Mouse (Mus musculus) C2C12 (cell line): ENCODE data around the gene Armcx5. TPM values are rescaled to one million over a fixed set of nuclear protein-coding genes. Genes with fewer than 3 reads are reported as not detected.

Source experiments
- H3K27me3 ChIP-seq: one replicate; pipeline ENCODE4 v1.6.1; 2011; ENCODE audit not compliant: control insufficient read depth, insufficient read depth, insufficient read length
- H3K36me3 ChIP-seq: one replicate; pipeline ENCODE4 v1.6.1; 2011; ENCODE audit not compliant: control insufficient read depth, insufficient read depth
- H3K4me3 ChIP-seq: one replicate; pipeline ENCODE4 v1.5.1; 2011; ENCODE audit warnings: mild to moderate bottlenecking, control low read depth; ENCODE audit not compliant: poor library complexity, insufficient read depth, severe bottlenecking
- H3K79me2 ChIP-seq: one replicate; pipeline ENCODE4 v1.6.1; 2011; ENCODE audit not compliant: control insufficient read depth, insufficient read depth
- H3K79me3 ChIP-seq: one replicate; pipeline ENCODE4 v1.6.1; 2011; ENCODE audit warnings: low read depth, control low read depth
- H3ac ChIP-seq: one replicate; pipeline ENCODE3; 2011; ENCODE audit warnings: low read depth; ENCODE audit not compliant: control insufficient read depth, insufficient read length
- CEBPB ChIP-seq: IDR thresholded peaks from one replicate; pipeline ENCODE4 v1.6.1; 2011; ENCODE audit warnings: low read depth, mild to moderate bottlenecking, control low read depth, moderate library complexity
- CTCF ChIP-seq: IDR thresholded peaks from one replicate; pipeline ENCODE4 v1.5.1; 2011; ENCODE audit not compliant: control insufficient read depth, insufficient read depth, insufficient read length
- FOSL1 ChIP-seq: IDR thresholded peaks from one replicate; pipeline ENCODE4 v1.8.0; 2011; ENCODE audit warnings: mild to moderate bottlenecking, low read length; ENCODE audit not compliant: poor library complexity, insufficient read depth, severe bottlenecking
- MAX ChIP-seq: IDR thresholded peaks from one replicate; pipeline ENCODE4 v1.6.1; 2011; ENCODE audit warnings: mild to moderate bottlenecking, control low read depth
- MYOD1 ChIP-seq: IDR thresholded peaks from one replicate; pipeline ENCODE4 v1.6.1; 2011; ENCODE audit warnings: low read depth; ENCODE audit not compliant: control insufficient read depth, insufficient read length
- MYOG ChIP-seq: IDR thresholded peaks from one replicate; pipeline ENCODE4 v1.6.1; 2011; ENCODE audit not compliant: control insufficient read depth, insufficient read length; ENCODE audit errors: extremely low read depth
- USF1 ChIP-seq: IDR thresholded peaks from one replicate; pipeline ENCODE4 v1.6.1; 2011; ENCODE audit warnings: low read depth, mild to moderate bottlenecking, control low read depth, moderate library complexity
- long read RNA-seq, 2 experiments: library from polyadenylated mRNA; unstranded; transcript quantifications; one replicate each; pipeline ENCODE4 v2.0.0; 2019 to 2020
- polyA plus RNA-seq: library from polyadenylated mRNA; unstranded; fragments of >200 nt; fragmentation: generic; extraction: Trizol; gene quantifications from one replicate; pipeline ENCODE4 v1.2.1, GENCODE M21; 2012; ENCODE audit warnings: missing spikeins

Armcx5 gene
- polyA plus RNA-seq, result 1.6 TPM
- long read RNA-seq, experiment 1, partial matches to known transcripts, result 0 of 4 reads
- long read RNA-seq, experiment 1, other reads (novel, unspliced or antisense), result 1 of 4 reads
- long read RNA-seq, experiment 2, transcript Armcx5-201 (4 exons, 2,779 nt), result major isoform, 8 of 11 reads
- long read RNA-seq, experiment 2, partial matches to known transcripts, result 0 of 11 reads
- long read RNA-seq, experiment 2, other reads (novel, unspliced or antisense), result 3 of 11 reads

DNA sequence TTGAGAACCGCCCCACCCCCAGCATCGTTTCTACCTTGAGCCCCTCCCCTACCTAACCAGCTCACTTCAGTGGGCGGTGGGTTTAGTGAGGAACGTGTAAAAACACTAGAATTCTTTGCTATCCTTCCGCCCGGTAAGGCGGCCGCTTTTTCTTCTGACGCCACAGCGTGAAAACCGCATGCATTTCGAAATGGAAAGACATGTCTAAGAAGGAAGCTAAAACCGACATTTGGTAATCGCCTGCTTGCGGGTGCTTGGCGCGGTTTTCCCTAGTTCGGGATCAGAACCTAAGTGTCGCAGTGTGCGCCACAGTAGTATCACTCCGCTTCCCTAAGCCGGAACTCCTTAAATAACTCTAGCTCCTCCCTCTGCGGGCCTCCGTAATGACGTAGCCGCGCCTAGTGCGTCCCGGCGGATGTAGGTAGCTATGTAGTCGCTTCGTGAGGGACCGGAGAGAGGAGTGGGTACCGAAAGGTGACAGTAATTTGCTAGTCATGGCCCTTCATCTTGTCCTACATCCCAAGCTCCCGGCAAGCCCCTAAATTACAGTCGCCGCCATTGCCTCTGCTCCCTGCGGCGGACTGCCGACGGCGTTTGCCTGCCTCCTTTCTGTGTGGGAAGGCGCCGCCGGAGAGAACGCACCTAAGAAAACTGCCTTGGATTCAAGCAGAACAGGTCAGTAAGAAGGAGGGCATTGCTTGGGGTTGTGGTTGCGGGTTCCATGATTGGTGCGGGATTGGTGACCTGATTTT lies at the start of gene Armcx5, which contains the start of gene Gprasp1:
Gene Armcx5, plus strand, starts transcription at position 430 of the 752 bp plus-strand sequence.
Gene Gprasp1, plus strand, starts transcription at position 430 of the 752 bp plus-strand sequence.
- peak within 1 kb of the TSS; percentile 75 for H3ac ChIP-seq
- H3K27me3 ChIP-seq, result no peaks in the 10 kb centered on the region
- peaks cover 6% of the 10 kb centered on the region for H3K79me3 ChIP-seq
- H3K36me3 ChIP-seq, result peaks cover 7% of the 10 kb centered on the region
- H3K79me2 ChIP-seq, result peaks cover 21% of the 10 kb centered on the region
- TF ChIP-seq FOSL1 (no peak), CEBPB (no peak), CTCF (no peak), MYOD1 (no peak), MYOG (no peak), USF1 (no peak), MAX (no peak)
- H3K4me3 ChIP-seq, result peak within 1 kb of the TSS; percentile 49

- Histone ChIP-seq H3K27me3 (no peaks in the 10 kb centered on the region), H3K79me2 (no peaks in the 10 kb centered on the region), H3K79me3 (no peaks in the 10 kb centered on the region), H3ac (no peak within 1 kb of the TSS), H3K4me3 (no peak within 1 kb of the TSS), H3K36me3 (no peaks in the 10 kb centered on the region)
- TF ChIP-seq MAX, result no peak
- no peak for TF ChIP-seq USF1
- no peak for TF ChIP-seq MYOD1
- no peak for TF ChIP-seq MYOG
- TF ChIP-seq FOSL1, result no peak
- no peak for TF ChIP-seq CTCF
- no peak for TF ChIP-seq CEBPB
Measured at GRCm38 (mm10) chrX:135693633-135694032, 48.9 kb upstream of the Armcx5 start, which contains the start of gene Tcp11x2. TSS of gene Tcp11x2 (minus strand) at chrX:135693790.

GRCm38 (mm10) chrX:135703111-135703510 lies 39.4 kb upstream of the Armcx5 start:
- H3ac ChIP-seq, result no peak overlapping the region
- H3K79me2 ChIP-seq, result no peaks in the 10 kb centered on the region
- no peaks in the 10 kb centered on the region for H3K27me3 ChIP-seq
- no peaks in the 10 kb centered on the region for H3K36me3 ChIP-seq
- TF ChIP-seq CEBPB (no peak), USF1 (no peak), MAX (no peak), FOSL1 (no peak), MYOG (no peak), MYOD1 (no peak)
- H3K4me3 ChIP-seq, result no peak overlapping the region
- no peaks in the 10 kb centered on the region for H3K79me3 ChIP-seq

DNA sequence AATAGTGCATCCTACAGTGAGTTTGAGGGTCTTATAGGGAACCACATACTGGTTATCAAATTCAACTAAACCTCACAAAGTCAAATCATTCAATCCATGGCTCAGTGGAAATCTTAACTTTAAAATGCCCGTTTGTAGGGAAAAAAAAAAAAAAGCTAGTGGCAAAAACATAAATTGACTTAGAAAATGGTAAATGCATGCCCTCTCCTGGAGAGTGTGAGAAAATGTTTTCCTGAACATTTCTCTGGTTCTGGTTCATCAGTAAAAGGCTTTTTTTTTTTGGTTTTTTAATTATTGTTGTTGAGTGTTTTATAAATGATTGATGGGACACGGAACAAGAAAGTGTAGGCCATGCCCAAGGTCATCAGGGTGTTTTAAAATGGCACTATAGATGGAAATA lies 38.2 kb upstream of the Armcx5 start:
- TF ChIP-seq MAX (no peak), CTCF (no peak), MYOD1 (no peak), FOSL1 (no peak), MYOG (no peak), CEBPB (no peak), USF1 (no peak)
- H3K36me3 ChIP-seq, result no peaks in the 10 kb centered on the region
- no peaks in the 10 kb centered on the region for H3K79me3 ChIP-seq
- H3K79me2 ChIP-seq, result no peaks in the 10 kb centered on the region
- H3ac ChIP-seq, result no peak overlapping the region
- no peaks in the 10 kb centered on the region for H3K27me3 ChIP-seq
- H3K4me3 ChIP-seq, result no peak overlapping the region

- no peaks in the 10 kb centered on the region for H3K27me3 ChIP-seq
- no peaks in the 10 kb centered on the region for H3K79me3 ChIP-seq
- H3ac ChIP-seq, result no peak overlapping the region
- H3K36me3 ChIP-seq, result no peaks in the 10 kb centered on the region
- TF ChIP-seq CTCF (no peak), FOSL1 (no peak), USF1 (no peak), MYOG (no peak), MYOD1 (no peak), MAX (no peak)
- no peaks in the 10 kb centered on the region for H3K79me2 ChIP-seq
- H3K4me3 ChIP-seq, result no peak overlapping the region
Measured at GRCm38 (mm10) chrX:135712845-135713244, 29.7 kb upstream of the Armcx5 start.
